Mouse (Mus musculus) E14TG2a.4 (cell line): Measurements from ENCODE around the gene Rdh16f1.

Experiments used
- H3K27me3 ChIP-seq: 2 replicates; pipeline ENCODE4 v1.6.1; 2014; ENCODE audit warnings: low read length, control low read depth; ENCODE audit not compliant: insufficient read depth
- H3K36me3 ChIP-seq: 2 replicates; pipeline ENCODE4 v1.6.1; 2014; ENCODE audit warnings: low read length, control low read depth; ENCODE audit not compliant: insufficient read depth
- H3K4me1 ChIP-seq: replicated peaks from 2 replicates; pipeline ENCODE4 v1.6.1; 2014; ENCODE audit warnings: low read depth, low read length, control low read depth
- H3K4me3 ChIP-seq: replicated peaks from 2 replicates; pipeline ENCODE4 v1.5.1; 2014; ENCODE audit warnings: mild to moderate bottlenecking, low read length
- H3K9me3 ChIP-seq: 2 replicates; pipeline ENCODE4 v1.6.1; 2014; ENCODE audit warnings: low read length, control low read depth
- CTCF ChIP-seq: conservative IDR thresholded peaks from 2 replicates; pipeline ENCODE4 v1.5.1; 2014; ENCODE audit warnings: low read length
- NANOG ChIP-seq: IDR thresholded peaks from 2 replicates; pipeline ENCODE4 v1.6.1; 2014; ENCODE audit warnings: borderline replicate concordance, low read length, mixed read lengths
- POU5F1 ChIP-seq: IDR thresholded peaks from 2 replicates; pipeline ENCODE4 v1.6.1; 2014; ENCODE audit warnings: low read length, borderline replicate concordance

The Rdh16f1 gene

DNA sequence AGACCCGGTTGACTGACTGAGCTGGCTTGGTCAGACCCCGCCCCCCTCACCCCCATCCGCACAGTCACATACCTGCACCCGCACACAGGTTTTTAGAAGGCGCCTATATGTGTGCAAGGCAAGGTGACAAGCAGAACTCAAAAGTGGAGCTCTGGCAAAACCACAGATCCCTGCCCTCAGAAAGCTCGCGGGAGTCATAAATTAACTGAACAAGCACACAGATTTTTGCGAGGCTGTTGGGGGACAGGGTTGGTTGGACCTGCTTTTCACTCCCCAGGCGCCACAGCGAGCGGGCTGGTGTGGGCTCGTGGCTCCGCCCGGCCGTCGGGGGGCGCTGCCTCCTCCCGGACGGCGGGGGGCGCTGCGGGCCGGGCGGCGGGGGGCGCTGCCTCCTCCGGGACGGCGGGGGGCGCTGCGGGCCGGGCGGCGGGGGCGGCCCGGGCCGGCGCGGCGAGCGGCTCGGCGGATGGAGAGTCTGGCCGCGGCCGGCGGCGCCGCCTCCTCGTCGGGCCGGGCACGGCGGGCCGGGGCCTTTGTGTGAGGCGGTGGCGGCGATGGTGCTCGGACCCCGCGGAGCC, 20.4 kb upstream of the Rdh16f1 start, which contains the start of gene Zbtb39:
Gene Zbtb39 (plus strand): TSS at position 456 of the 578 bp plus-strand sequence.
- H3K4me1 ChIP-seq = peaks cover 48% of the 10 kb centered on the region
- peaks cover 10% of the 10 kb centered on the region; the same call in 1 of the 2 replicates for H3K27me3 ChIP-seq
- H3K4me3 ChIP-seq = peak within 1 kb of the TSS; percentile 86
- peaks cover 10% of the 10 kb centered on the region for H3K9me3 ChIP-seq
- no peak for TF ChIP-seq NANOG
- peaks cover 31% of the 10 kb centered on the region for H3K36me3 ChIP-seq

DNA sequence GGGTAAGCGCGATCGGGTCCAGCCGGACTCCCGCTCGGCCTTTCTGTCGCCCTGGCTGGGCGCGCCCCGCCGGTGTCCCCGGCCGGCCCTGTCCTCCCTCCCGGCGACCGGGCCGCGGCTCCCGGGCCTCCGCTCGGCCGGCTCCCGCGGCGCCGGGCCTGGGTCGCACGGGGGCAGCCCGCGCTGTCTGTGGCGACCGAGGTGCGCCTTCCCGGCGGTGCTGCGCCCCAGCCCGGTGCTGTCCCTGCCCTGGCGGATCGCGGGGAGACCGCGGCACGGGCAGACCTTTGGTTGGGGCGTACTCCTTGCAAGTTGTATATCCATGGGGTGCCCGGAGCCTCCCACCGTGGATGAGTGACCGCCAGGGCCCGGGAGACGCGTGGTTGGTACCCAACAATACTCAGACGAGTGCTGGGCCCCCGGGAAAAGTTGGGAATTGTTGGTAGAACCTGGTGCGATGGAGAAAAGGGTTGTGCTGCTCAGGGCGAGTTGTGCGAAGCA, 19.9 kb upstream of the Rdh16f1 start:
- peaks cover 10% of the 10 kb centered on the region; the same call in 1 of the 2 replicates for H3K27me3 ChIP-seq
- H3K4me3 ChIP-seq = peak overlapping the region; percentile 86
- peaks cover 53% of the 10 kb centered on the region for H3K4me1 ChIP-seq
- TF ChIP-seq POU5F1 (no peak), NANOG (no peak), CTCF (no peak)
- peaks cover 35% of the 10 kb centered on the region for H3K36me3 ChIP-seq
- peaks cover 8% of the 10 kb centered on the region for H3K9me3 ChIP-seq

DNA sequence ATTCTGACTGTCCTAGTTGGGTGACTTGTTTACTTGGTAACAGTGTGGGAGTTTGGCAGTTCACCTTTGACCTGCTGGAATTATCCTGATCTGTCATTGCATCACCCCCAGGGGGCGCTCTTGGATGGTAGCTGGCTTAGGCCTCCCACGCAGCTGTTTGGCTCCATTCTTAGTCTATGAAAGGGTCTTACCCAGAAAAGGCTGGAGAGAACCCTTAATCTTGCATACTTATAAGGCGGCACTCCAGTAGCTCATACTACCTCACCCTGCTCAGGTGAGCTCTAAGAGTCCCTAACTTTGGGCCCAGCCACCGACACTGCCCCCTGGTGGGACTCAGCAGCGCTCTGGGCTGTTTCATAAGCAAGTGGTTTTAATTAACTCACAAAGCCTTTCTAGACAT, 14.9 kb upstream of the Rdh16f1 start:
- peaks cover 92% of the 10 kb centered on the region for H3K4me1 ChIP-seq
- H3K9me3 ChIP-seq = no peaks in the 10 kb centered on the region
- no peak overlapping the region for H3K4me3 ChIP-seq
- peaks cover 6% of the 10 kb centered on the region; the same call in 1 of the 2 replicates for H3K27me3 ChIP-seq
- TF ChIP-seq CTCF = peak; percentile 73
- TF ChIP-seq POU5F1 = no peak
- TF ChIP-seq NANOG = no peak
- H3K36me3 ChIP-seq = peaks cover 59% of the 10 kb centered on the region

- Histone ChIP-seq H3K36me3 (peaks cover 59% of the 10 kb centered on the region), H3K27me3 (peaks cover 9% of the 10 kb centered on the region), H3K9me3 (no peaks in the 10 kb centered on the region), H3K4me3 (peak overlapping the region; percentile 41), H3K4me1 (peaks cover 97% of the 10 kb centered on the region)
- TF ChIP-seq CTCF (no peak), NANOG (no peak), POU5F1 (no peak)
Measured at GRCm38 (mm10) chr10:127745886-127746285, 13.7 kb upstream of the Rdh16f1 start.

- Histone ChIP-seq H3K9me3 (no peaks in the 10 kb centered on the region), H3K4me1 (peaks cover 92% of the 10 kb centered on the region), H3K36me3 (peaks cover 47% of the 10 kb centered on the region), H3K27me3 (peaks cover 19% of the 10 kb centered on the region), H3K4me3 (no peak overlapping the region)
- no peak for TF ChIP-seq NANOG
Measured at GRCm38 (mm10) chr10:127747254-127747653, 12.3 kb upstream of the Rdh16f1 start.

GRCm38 (mm10) chr10:127748847-127749612, 10.6 kb upstream of the Rdh16f1 start:
- TF ChIP-seq POU5F1 (no peak), CTCF (no peak), NANOG (no peak)

DNA sequence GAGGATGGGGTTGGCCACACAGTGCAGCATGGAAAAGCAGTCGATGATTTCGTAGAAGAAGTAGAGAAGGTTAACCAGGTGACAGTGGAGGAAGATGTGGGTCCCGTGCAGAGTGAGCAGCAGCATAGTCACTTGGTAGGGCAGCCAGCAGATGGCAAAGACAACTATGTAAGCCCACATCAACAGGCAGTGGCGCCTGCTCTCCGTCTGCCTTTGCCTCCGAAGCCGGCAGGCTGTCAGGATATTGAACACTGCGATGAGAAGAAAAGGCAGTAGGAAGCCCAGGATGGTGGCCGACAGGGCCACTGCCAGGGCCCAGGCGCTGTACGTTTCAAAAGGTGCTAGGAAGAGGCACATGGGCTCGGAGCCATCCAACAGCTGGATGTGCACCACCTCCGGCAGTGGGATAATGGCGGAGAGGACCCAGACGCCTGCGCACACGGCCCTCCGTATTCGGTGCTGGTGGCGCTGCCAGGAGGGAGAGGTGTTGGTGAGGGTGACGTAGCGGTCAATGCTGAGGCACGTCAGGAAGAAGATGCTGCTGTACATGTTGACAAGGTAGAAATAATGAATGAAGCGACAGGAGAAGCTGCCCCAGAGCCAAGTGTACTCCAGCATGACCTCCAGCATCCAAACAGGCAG, 9.3 kb upstream of the Rdh16f1 start:
- Histone ChIP-seq H3K36me3 (peaks cover 19% of the 10 kb centered on the region), H3K9me3 (no peaks in the 10 kb centered on the region), H3K27me3 (peaks cover 19% of the 10 kb centered on the region), H3K4me1 (peaks cover 63% of the 10 kb centered on the region), H3K4me3 (peak overlapping the region; percentile 72)
- TF ChIP-seq CTCF = no peak
- no peak for TF ChIP-seq NANOG
- no peak for TF ChIP-seq POU5F1

More at GRCm38 (mm10) chr10:127748847-127749612, 10.6 kb upstream of the Rdh16f1 start:
- peak overlapping the region; percentile 72 for H3K4me3 ChIP-seq
- peaks cover 30% of the 10 kb centered on the region for H3K36me3 ChIP-seq
- peaks cover 74% of the 10 kb centered on the region for H3K4me1 ChIP-seq
- no peaks in the 10 kb centered on the region for H3K9me3 ChIP-seq
- peaks cover 19% of the 10 kb centered on the region for H3K27me3 ChIP-seq

- H3K4me3 ChIP-seq = peak within 1 kb of the TSS; percentile 72
- H3K36me3 ChIP-seq = peaks cover 8% of the 10 kb centered on the region; the same call in 1 of the 2 replicates
- TF ChIP-seq POU5F1 (no peak), NANOG (no peak), CTCF (no peak)
- peaks cover 58% of the 10 kb centered on the region for H3K4me1 ChIP-seq
- H3K27me3 ChIP-seq = peaks cover 19% of the 10 kb centered on the region
- H3K9me3 ChIP-seq = no peaks in the 10 kb centered on the region
Measured at GRCm38 (mm10) chr10:127751548-127751947, 8.0 kb upstream of the Rdh16f1 start, which contains the start of gene Gpr182. Gene Gpr182, minus strand, starts transcription at chr10:127751732.
